Mouse (Mus musculus) neural tube, embryonic 12.5 days (tissue): ENCODE measurements around the gene Gm20518. TPM values are rescaled to one million over a fixed set of nuclear protein-coding genes. Genes with fewer than 3 reads are reported as not detected.

ENCODE experiments used
- polyA plus RNA-seq: library from polyadenylated mRNA; unstranded; fragments of >200 nt; fragmentation: Nextera tagmentation; extraction: Ambion mirVana; gene quantifications from 2 replicates; pipeline ENCODE4 v1.2.1, GENCODE M21; 2016

Gm20518 gene
- polyA plus RNA-seq, 1 experiment from 2014 or later, result 0.43 TPM

Other genes with a start within 250 kb of the Gm20518 start
- 5.1 and 6.5 TPM in 2 replicates for gene Ccdc74a, start 245.2 kb downstream of the Gm20518 start, polyA plus RNA-seq
- 46.7 and 50.3 TPM in 2 replicates for gene Med15, start 158.8 kb downstream of the Gm20518 start, polyA plus RNA-seq
- gene Klhl22, start 132.1 kb downstream of the Gm20518 start, polyA plus RNA-seq, result 63.6 and 66.6 TPM in 2 replicates
- 13.5 and 13.9 TPM in 2 replicates for gene Scarf2, start 94.4 kb downstream of the Gm20518 start, polyA plus RNA-seq
- 1.1 and 1.6 TPM in 2 replicates for gene B830017H08Rik, start 58.5 kb downstream of the Gm20518 start, polyA plus RNA-seq
- gene Car15, start 53.3 kb downstream of the Gm20518 start, polyA plus RNA-seq, result 3.7 and 4.7 TPM in 2 replicates
- 0.10 TPM in 2 replicates for gene Tssk1, start 2.6 kb upstream of the Gm20518 start, polyA plus RNA-seq
- gene Dgcr2, start 6.9 kb upstream of the Gm20518 start, polyA plus RNA-seq, result 96.7 and 101 TPM in 2 replicates
- gene Tssk2, start 7.0 kb upstream of the Gm20518 start, polyA plus RNA-seq, result not detected in 2 replicates
- 52.1 and 54.6 TPM in 2 replicates for gene Ess2, start 19.7 kb upstream of the Gm20518 start, polyA plus RNA-seq
- not detected in 2 replicates for gene Gsc2, start 23.4 kb upstream of the Gm20518 start, polyA plus RNA-seq
- 156 and 162 TPM in 2 replicates for gene Slc25a1, start 36.5 kb upstream of the Gm20518 start, polyA plus RNA-seq
- gene Vpreb2, start 88.8 kb upstream of the Gm20518 start, polyA plus RNA-seq, result not detected in 2 replicates
- 162 and 171 TPM in 2 replicates for gene Dgcr6, start 161.2 kb upstream of the Gm20518 start, polyA plus RNA-seq
- gene Prodh, start 198.5 kb upstream of the Gm20518 start, polyA plus RNA-seq, result 6.3 and 7.1 TPM in 2 replicates
- 15.6 and 16.5 TPM in 2 replicates for gene Rtn4r, start 236.0 kb upstream of the Gm20518 start, polyA plus RNA-seq